Mouse (Mus musculus) kidney, adult 2 months (tissue): ENCODE data around the gene Kremen2.

ENCODE experiments used
- CTCF ChIP-seq: fragments of 200-500 bp; conservative IDR thresholded peaks from 2 replicates; pipeline ENCODE4 v1.5.1; 2011; ENCODE audit warnings: low read depth, mild to moderate bottlenecking, control low read depth, low read length, moderate library complexity, mixed read lengths; ENCODE audit not compliant: insufficient read depth, insufficient read length
- POLR2A ChIP-seq: fragments of 200-500 bp; IDR thresholded peaks from one replicate; pipeline ENCODE4 v1.6.1; 2011; ENCODE audit warnings: low read depth, low read length, control low read depth

DNA sequence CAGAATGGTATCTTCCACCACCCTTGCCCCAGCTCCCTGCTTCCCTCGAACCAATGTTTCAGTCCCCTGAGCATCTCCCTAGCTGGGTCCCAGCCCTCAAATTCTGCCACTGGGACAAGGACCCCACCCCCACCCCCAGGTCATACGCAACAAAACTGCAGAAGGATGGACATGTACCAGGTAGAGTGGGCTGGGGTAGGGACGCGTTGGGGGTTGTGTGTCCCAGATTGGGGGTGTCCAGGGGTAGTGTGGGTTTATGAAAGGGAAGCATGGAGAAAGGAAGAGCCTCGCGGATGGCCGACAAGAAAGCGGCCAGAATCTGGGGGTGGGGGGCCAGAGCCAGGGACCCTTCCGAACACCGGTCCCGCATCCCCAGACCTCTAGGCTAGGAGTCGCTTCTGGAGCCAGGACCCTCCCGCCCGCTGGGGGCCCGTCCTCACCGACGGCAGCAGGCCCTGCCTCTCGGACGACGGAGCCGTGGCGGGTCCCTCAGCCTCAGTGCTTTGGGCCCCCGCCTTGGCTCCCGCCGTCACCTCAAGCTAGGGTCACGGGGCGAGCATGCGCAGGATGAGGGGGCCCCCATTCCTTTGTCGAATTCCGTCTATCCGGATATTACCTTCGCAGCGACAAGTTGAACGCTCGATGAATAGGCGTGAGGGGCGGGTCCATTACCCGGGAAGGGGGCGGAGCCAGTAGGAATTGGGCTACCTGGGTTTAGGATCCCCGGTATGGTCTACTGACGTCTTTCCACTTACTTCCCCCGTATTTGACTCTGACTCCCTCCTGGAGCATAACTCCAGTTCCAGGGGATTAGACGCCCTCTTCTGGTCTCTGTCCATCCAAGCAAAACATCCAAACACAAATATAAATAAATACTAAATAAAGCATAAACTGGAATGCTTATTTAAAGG is 40.2 kb upstream of the Kremen2 start, which contains the start of gene Flywch2:
- TF ChIP-seq CTCF (0 out of 2 replicates have a peak, but pooled peaks have one; percentile 6), POLR2A (no peak)
